Mouse (Mus musculus) neural tube, embryonic 14.5 days (tissue): ENCODE measurements at regions not wholly inside any gene's neighbourhood (a gene's known extent, or its start where the extent isn't known, plus 50 kb on each side); places are given as distances from the start of the nearest gene placed in this dataset.

Source experiments
- ATAC-seq: fragments of 200-750 bp; cut with Nextera tagmentation; 2 replicates; pipeline ENCODE4 v1.8.0; 2017; ENCODE audit warnings: low read depth, mild to moderate bottlenecking, moderate TSS enrichment, moderate library complexity
- H3K27ac ChIP-seq: fragments of 300-500 bp; sonication (generic); 2 replicates; pipeline ENCODE4 v1.5.1; 2014; ENCODE audit warnings: low read depth, mild to moderate bottlenecking, control low read depth, low read length, moderate library complexity, mixed read lengths
- H3K27me3 ChIP-seq: fragments of 300-500 bp; sonication (generic); 2 replicates; pipeline ENCODE4 v1.6.1; 2014; ENCODE audit warnings: low read length; ENCODE audit not compliant: control insufficient read depth, insufficient read depth
- H3K36me3 ChIP-seq: fragments of 300-500 bp; sonication (generic); 2 replicates; pipeline ENCODE4 v1.6.1; 2014; ENCODE audit warnings: low read length, mixed read lengths; ENCODE audit not compliant: control insufficient read depth, insufficient read depth
- H3K4me1 ChIP-seq: fragments of 300-500 bp; sonication (generic); 2 replicates; pipeline ENCODE4 v1.6.1; 2014; ENCODE audit warnings: low read length; ENCODE audit not compliant: control insufficient read depth, insufficient read depth
- H3K4me2 ChIP-seq: fragments of 300-500 bp; sonication (generic); 2 replicates; pipeline ENCODE4 v1.6.1; 2014; ENCODE audit warnings: mild to moderate bottlenecking, low read depth, low read length, control low read depth
- H3K4me3 ChIP-seq: fragments of 300-500 bp; sonication (generic); 2 replicates; pipeline ENCODE4 v1.5.1; 2014; ENCODE audit warnings: low read depth, low read length, control low read depth, mixed read lengths
- H3K9ac ChIP-seq: fragments of 300-500 bp; sonication (generic); replicated peaks from 2 replicates; pipeline ENCODE4 v1.6.1; 2014; ENCODE audit warnings: low read depth, mild to moderate bottlenecking, control low read depth, low read length, mixed read lengths
- H3K9me3 ChIP-seq: fragments of 300-500 bp; sonication (generic); 2 replicates; pipeline ENCODE4 v1.6.1; 2016; ENCODE audit warnings: low read length; ENCODE audit not compliant: control insufficient read depth
- WGBS: fragments of 180-500 bp; shearing (Covaris S2); extraction: QIAGEN DNeasy Blood & Tissue Kit; methylation state at CpG from one replicate; pipeline ENCODE4 v1.1.7; 2014; 5-methylcytosine and 5-hydroxymethylcytosine counted together

DNA sequence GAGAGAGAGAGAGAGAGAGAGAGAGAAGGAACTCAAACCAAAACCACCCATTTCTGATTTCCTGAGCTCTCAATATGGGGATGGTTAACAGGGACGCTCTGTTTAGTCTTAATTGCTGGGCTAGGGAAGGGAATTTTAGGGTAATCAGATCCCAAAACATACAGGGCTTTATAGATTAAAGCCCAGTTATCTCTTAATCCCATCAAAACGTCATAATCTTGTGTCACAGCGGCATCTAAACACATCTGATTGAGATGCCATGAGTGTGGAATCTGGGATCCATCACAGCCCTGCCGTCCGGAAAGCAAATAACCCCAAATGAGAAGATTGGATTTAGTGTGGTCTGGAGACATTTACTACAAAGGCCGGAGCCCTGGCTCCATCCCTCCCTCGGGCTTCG is 527.1 kb upstream of the Tbx3 start:
- WGBS = 69% methylated on average over 8 of the region's 8 CpGs
- H3K27me3 ChIP-seq = no peaks in the 10 kb centered on the region
- ATAC-seq = no peak
- H3K4me1 ChIP-seq = no peaks in the 10 kb centered on the region
- H3K36me3 ChIP-seq = no peaks in the 10 kb centered on the region
- H3K27ac ChIP-seq = no peak overlapping the region
- no peak overlapping the region for H3K4me2 ChIP-seq
- H3K9ac ChIP-seq = no peak overlapping the region
- no peak overlapping the region for H3K4me3 ChIP-seq
- H3K9me3 ChIP-seq = no peaks in the 10 kb centered on the region

DNA sequence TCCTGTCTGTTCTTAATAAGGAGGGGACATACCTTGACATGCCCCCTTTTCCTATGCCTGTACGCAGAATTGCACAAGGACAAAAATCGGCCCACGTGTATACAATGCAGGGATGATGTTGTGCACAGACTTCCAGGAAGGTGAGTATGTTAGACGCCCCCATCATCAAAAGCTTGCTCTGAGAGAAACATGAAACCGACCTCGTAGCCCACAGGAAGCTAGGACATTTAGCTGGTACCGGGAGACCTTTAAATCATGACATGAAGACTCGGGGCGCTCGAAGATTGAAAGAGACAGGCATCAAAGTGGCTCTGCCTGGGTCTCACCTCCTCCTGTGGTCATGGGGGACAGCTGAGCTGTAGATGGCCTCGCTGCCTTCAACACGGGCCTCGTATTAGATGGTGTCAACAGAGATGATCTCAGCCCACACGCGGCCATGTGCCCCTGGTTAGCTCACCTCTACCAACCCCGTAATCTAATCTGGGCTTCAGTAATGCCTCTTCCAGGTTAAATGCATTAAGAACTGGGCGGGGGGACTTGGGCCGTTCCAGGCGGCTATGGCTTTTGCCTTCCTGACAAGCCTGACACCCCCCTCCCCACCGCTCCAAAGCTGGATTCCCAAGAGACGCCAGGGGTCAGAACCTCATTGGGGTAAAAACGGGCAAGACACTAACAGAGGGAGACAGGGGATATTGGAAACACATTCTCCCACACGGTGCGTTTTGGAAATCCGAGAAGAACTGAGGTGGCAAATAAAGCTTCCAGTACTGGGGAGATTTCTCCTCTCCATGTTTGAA is 520.9 kb upstream of the Tbx3 start:
- ATAC-seq = no peak
- Histone ChIP-seq H3K27me3 (no peaks in the 10 kb centered on the region), H3K4me3 (no peak overlapping the region), H3K4me2 (no peak overlapping the region), H3K36me3 (no peaks in the 10 kb centered on the region), H3K4me1 (no peaks in the 10 kb centered on the region), H3K27ac (no peak overlapping the region), H3K9ac (no peak overlapping the region), H3K9me3 (no peaks in the 10 kb centered on the region)
- WGBS = 88% methylated on average over 25 of the region's 25 CpGs

GRCm38 (mm10) chr5:119153086-119153485 is 517.4 kb upstream of the Tbx3 start:
- ATAC-seq = no peak
- no peak overlapping the region for H3K27ac ChIP-seq
- no peak overlapping the region for H3K4me2 ChIP-seq
- H3K4me3 ChIP-seq = no peak overlapping the region
- WGBS = 96% methylated on average over 5 of the region's 5 CpGs
- no peaks in the 10 kb centered on the region for H3K4me1 ChIP-seq
- H3K27me3 ChIP-seq = no peaks in the 10 kb centered on the region
- H3K36me3 ChIP-seq = no peaks in the 10 kb centered on the region
- no peak overlapping the region for H3K9ac ChIP-seq
- H3K9me3 ChIP-seq = no peaks in the 10 kb centered on the region

GRCm38 (mm10) chr5:119156638-119157037 is 513.8 kb upstream of the Tbx3 start:
- H3K27me3 ChIP-seq = no peaks in the 10 kb centered on the region
- no peak overlapping the region for H3K4me3 ChIP-seq
- 86% methylated on average over 6 of the region's 6 CpGs for WGBS
- H3K4me2 ChIP-seq = no peak overlapping the region
- no peaks in the 10 kb centered on the region for H3K9me3 ChIP-seq
- H3K36me3 ChIP-seq = no peaks in the 10 kb centered on the region
- H3K27ac ChIP-seq = no peak overlapping the region
- no peak overlapping the region for H3K9ac ChIP-seq
- ATAC-seq = no peak
- H3K4me1 ChIP-seq = no peaks in the 10 kb centered on the region

GRCm38 (mm10) chr5:119158171-119158570 is 512.3 kb upstream of the Tbx3 start:
- 84% methylated on average over 4 of the region's 4 CpGs for WGBS
- Histone ChIP-seq H3K9me3 (no peaks in the 10 kb centered on the region), H3K27me3 (no peaks in the 10 kb centered on the region), H3K4me1 (no peaks in the 10 kb centered on the region), H3K36me3 (no peaks in the 10 kb centered on the region), H3K4me3 (no peak overlapping the region), H3K27ac (no peak overlapping the region), H3K4me2 (no peak overlapping the region), H3K9ac (no peak overlapping the region)
- no peak for ATAC-seq

DNA sequence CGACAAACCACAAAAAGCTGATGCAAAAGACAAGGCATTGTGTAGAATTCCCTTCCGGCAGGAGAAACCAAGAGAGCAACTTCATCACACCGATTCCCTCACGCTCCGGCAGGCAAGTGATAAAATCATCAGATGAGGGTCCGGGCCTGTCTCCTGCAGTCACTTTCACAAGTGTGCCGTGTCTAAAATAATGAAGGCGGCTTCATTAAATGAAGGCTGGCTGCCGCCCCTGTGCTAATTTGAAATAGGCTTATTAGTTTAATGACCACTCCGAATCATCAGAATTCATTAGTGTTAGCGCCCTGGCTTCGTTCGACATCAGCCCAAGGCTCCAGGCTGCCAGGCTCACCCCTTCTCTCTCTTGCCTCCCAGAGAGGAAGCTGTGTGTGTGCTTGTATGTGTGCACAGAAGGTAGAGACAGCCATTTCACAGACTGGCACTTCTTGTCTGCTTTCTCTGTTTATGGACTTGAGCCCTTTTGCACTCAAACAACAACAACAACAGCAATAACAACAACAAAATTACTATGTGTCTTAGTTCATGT is 508.3 kb upstream of the Tbx3 start:
- Histone ChIP-seq H3K4me2 (no peak overlapping the region), H3K9me3 (no peaks in the 10 kb centered on the region), H3K4me3 (no peak overlapping the region), H3K27me3 (no peaks in the 10 kb centered on the region), H3K4me1 (no peaks in the 10 kb centered on the region), H3K27ac (no peak overlapping the region), H3K36me3 (no peaks in the 10 kb centered on the region), H3K9ac (no peak overlapping the region)
- WGBS = 63% methylated on average over 13 of the region's 13 CpGs
- no peak for ATAC-seq

DNA sequence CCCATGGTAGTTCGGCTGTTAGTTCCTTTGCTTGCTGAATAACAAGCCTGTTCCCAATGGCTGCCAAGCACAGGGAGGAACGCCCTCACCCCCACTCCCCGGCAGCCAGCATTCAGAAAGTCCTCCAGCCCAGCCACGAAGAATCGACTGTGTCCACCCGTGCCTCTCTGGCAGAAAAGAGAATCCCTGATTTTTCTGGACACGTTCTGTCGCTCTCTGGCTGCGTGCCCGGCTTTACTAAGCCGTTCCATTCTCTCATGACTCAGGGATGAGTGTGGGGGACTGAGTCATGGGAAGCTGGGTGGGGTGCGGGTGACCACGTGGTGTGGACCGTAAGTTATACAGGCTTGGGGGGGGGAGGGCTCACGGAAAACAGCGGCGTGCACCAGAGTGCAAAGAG is 502.8 kb upstream of the Tbx3 start:
- no peak overlapping the region for H3K4me2 ChIP-seq

DNA sequence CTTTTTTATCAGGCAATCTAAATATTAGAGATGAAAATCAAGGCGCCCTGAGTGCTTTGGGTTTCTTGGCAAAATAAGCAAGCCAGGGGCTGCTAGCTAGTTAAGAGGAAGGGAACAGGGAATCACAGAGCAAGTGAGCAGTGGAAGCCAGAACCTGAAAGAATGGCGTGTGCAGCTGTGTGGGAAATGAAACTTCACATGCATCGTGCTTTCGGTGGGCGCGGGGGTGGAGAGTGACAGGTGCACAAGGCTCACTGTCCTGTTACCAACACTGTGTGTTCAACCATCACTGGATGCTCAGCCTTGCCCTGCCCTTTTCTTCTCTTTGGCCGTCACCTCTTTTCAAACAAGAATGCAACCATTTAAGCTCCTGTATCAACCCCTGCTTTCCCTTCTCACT is 501.2 kb upstream of the Tbx3 start:
- no peak overlapping the region for H3K4me2 ChIP-seq
- H3K9me3 ChIP-seq = no peaks in the 10 kb centered on the region
- no peak for ATAC-seq
- H3K9ac ChIP-seq = no peak overlapping the region
- H3K27ac ChIP-seq = no peak overlapping the region
- no peaks in the 10 kb centered on the region for H3K4me1 ChIP-seq
- 87% methylated on average over 7 of the region's 7 CpGs for WGBS
- H3K27me3 ChIP-seq = no peaks in the 10 kb centered on the region
- H3K36me3 ChIP-seq = no peaks in the 10 kb centered on the region
- H3K4me3 ChIP-seq = no peak overlapping the region

More for the DNA sequence above, 502.8 kb upstream of the Tbx3 start:
- Histone ChIP-seq H3K9me3 (no peaks in the 10 kb centered on the region), H3K9ac (no peak overlapping the region), H3K36me3 (no peaks in the 10 kb centered on the region), H3K4me1 (no peaks in the 10 kb centered on the region), H3K4me3 (no peak overlapping the region), H3K27me3 (no peaks in the 10 kb centered on the region), H3K27ac (no peak overlapping the region)
- ATAC-seq = no peak
- WGBS = 76% methylated on average over 17 of the region's 17 CpGs

- H3K27ac ChIP-seq = no peak overlapping the region
- H3K4me2 ChIP-seq = no peak overlapping the region
- no peak overlapping the region for H3K4me3 ChIP-seq
- H3K36me3 ChIP-seq = no peaks in the 10 kb centered on the region
- no peak for ATAC-seq
- H3K27me3 ChIP-seq = no peaks in the 10 kb centered on the region
- WGBS = 80% methylated on average over 1 of the region's 1 CpGs
- no peaks in the 10 kb centered on the region for H3K4me1 ChIP-seq
- no peaks in the 10 kb centered on the region for H3K9me3 ChIP-seq
- no peak overlapping the region for H3K9ac ChIP-seq
Measured at GRCm38 (mm10) chr5:119171626-119172025, 498.8 kb upstream of the Tbx3 start.
